Mouse (Mus musculus) forebrain, embryonic 11.5 days (tissue): ENCODE measurements around the gene Asb3. TPM values are rescaled to one million over a fixed set of nuclear protein-coding genes. Genes with fewer than 3 reads are reported as not detected.

ENCODE experiments used
- ATAC-seq: fragments of 200-750 bp; cut with Nextera tagmentation; replicated peaks from 2 replicates; pipeline ENCODE4 v1.8.0; 2017; ENCODE audit warnings: moderate TSS enrichment; ENCODE audit not compliant: low FRiP score
- DNase-seq: peaks from one replicate; pipeline ENCODE4 v3.0.0-alpha.2; 2017; ENCODE audit warnings: low spot score
- H3K27ac ChIP-seq: fragments of 300-500 bp; sonication (generic); 2 replicates; pipeline ENCODE4 v1.5.1; 2014; ENCODE audit warnings: low read depth, low read length
- H3K27me3 ChIP-seq: fragments of 300-500 bp; sonication (generic); 2 replicates; pipeline ENCODE4 v1.6.1; 2014; ENCODE audit warnings: mild to moderate bottlenecking, low read length, mixed read lengths; ENCODE audit not compliant: control insufficient read depth, insufficient read depth
- H3K36me3 ChIP-seq: fragments of 300-500 bp; sonication (generic); 2 replicates; pipeline ENCODE4 v1.6.1; 2014; ENCODE audit warnings: mild to moderate bottlenecking, low read length, moderate library complexity, mixed read lengths; ENCODE audit not compliant: control insufficient read depth, insufficient read depth
- H3K4me1 ChIP-seq: fragments of 300-500 bp; sonication (generic); replicated peaks from 2 replicates; pipeline ENCODE4 v1.6.1; 2014; ENCODE audit warnings: low read length, mixed read lengths; ENCODE audit not compliant: control insufficient read depth, insufficient read depth
- H3K4me2 ChIP-seq: fragments of 300-500 bp; sonication (generic); 2 replicates; pipeline ENCODE4 v1.6.1; 2014; ENCODE audit warnings: low read depth, mild to moderate bottlenecking, low read length, moderate library complexity, mixed read lengths; ENCODE audit not compliant: severe bottlenecking
- H3K4me3 ChIP-seq: fragments of 300-500 bp; sonication (generic); 2 replicates; pipeline ENCODE4 v1.5.1; 2014; ENCODE audit warnings: low read depth, low read length
- H3K9ac ChIP-seq: fragments of 300-500 bp; sonication (generic); 2 replicates; pipeline ENCODE4 v1.6.1; 2014; ENCODE audit warnings: low read length
- H3K9me3 ChIP-seq: fragments of 300-500 bp; sonication (generic); 2 replicates; pipeline ENCODE4 v1.6.1; 2016; ENCODE audit warnings: low read length, mixed read lengths; ENCODE audit not compliant: control insufficient read depth
- WGBS: fragments of 180-500 bp; shearing (Covaris S2); extraction: QIAGEN DNeasy Blood & Tissue Kit; methylation state at CpG from one replicate; pipeline ENCODE4 v1.1.7; 2014; 5-methylcytosine and 5-hydroxymethylcytosine counted together
- polyA plus RNA-seq: library from polyadenylated mRNA; unstranded; fragments of >200 nt; fragmentation: Nextera tagmentation; extraction: Ambion mirVana; gene quantifications from 2 replicates; pipeline ENCODE4 v1.2.1, GENCODE M21; 2014

Gene Asb3
- 30.8 and 31.3 TPM in 2 replicates for polyA plus RNA-seq

GRCm38 (mm10) chr11:30885171-30885871, at the start of gene Asb3, which contains the start of gene Gpr75:
Gene Asb3, plus strand, starts transcription at chr11:30885416.
Gene Gpr75, plus strand, starts transcription at chr11:30885358.
- Histone ChIP-seq H3K4me2 (peak within 1 kb of the TSS; percentile 84), H3K4me3 (peak within 1 kb of the TSS; percentile 44), H3K36me3 (no peaks in the 10 kb centered on the region), H3K9ac (peak within 1 kb of the TSS; percentile 58), H3K27me3 (no peaks in the 10 kb centered on the region), H3K4me1 (no peaks in the 10 kb centered on the region), H3K27ac (no peak within 1 kb of the TSS), H3K9me3 (no peaks in the 10 kb centered on the region)
- WGBS: 3% methylated on average over 41 of the region's 41 CpGs
- DNase-seq (peak; percentile 75), ATAC-seq (peak; percentile 94)

GRCm38 (mm10) chr11:30838793-30839192, 46.4 kb upstream of the Asb3 start:
- H3K4me1 ChIP-seq: no peaks in the 10 kb centered on the region
- H3K27ac ChIP-seq: no peak overlapping the region
- ATAC-seq (no peak), DNase-seq (no peak)
- H3K4me3 ChIP-seq: no peak overlapping the region
- H3K36me3 ChIP-seq: no peaks in the 10 kb centered on the region; the same call in 1 of the 2 replicates
- H3K4me2 ChIP-seq: no peak overlapping the region
- WGBS: 92% methylated on average over 2 of the region's 2 CpGs
- H3K9me3 ChIP-seq: no peaks in the 10 kb centered on the region
- no peak overlapping the region for H3K9ac ChIP-seq
- no peaks in the 10 kb centered on the region for H3K27me3 ChIP-seq

- Histone ChIP-seq H3K4me3 (no peak overlapping the region), H3K27ac (no peak overlapping the region), H3K9ac (no peak overlapping the region), H3K36me3 (no peaks in the 10 kb centered on the region; the same call in 1 of the 2 replicates), H3K4me2 (no peak overlapping the region), H3K9me3 (no peaks in the 10 kb centered on the region), H3K27me3 (no peaks in the 10 kb centered on the region), H3K4me1 (no peaks in the 10 kb centered on the region)
- ATAC-seq (no peak), DNase-seq (no peak)
- WGBS: 88% methylated on average over 1 of the region's 1 CpGs
These were observed 40.9 kb upstream of the Asb3 start for GRCm38 (mm10) chr11:30844355-30844754.

- Histone ChIP-seq H3K4me2 (no peak overlapping the region), H3K4me3 (no peak overlapping the region), H3K9me3 (no peaks in the 10 kb centered on the region), H3K36me3 (peaks cover 7% of the 10 kb centered on the region; the same call in 1 of the 2 replicates), H3K4me1 (no peaks in the 10 kb centered on the region), H3K27me3 (no peaks in the 10 kb centered on the region), H3K9ac (no peak overlapping the region), H3K27ac (no peak overlapping the region)
- DNase-seq (no peak), ATAC-seq (no peak)
These were observed 12.8 kb upstream of the Asb3 start for GRCm38 (mm10) chr11:30872425-30872824.

- 85% methylated on average over 2 of the region's 2 CpGs for WGBS
- Histone ChIP-seq H3K9me3 (no peaks in the 10 kb centered on the region), H3K36me3 (no peaks in the 10 kb centered on the region), H3K27me3 (no peaks in the 10 kb centered on the region), H3K4me2 (no peak overlapping the region), H3K27ac (no peak overlapping the region), H3K9ac (no peak overlapping the region), H3K4me3 (no peak overlapping the region), H3K4me1 (no peaks in the 10 kb centered on the region)
- no peak for DNase-seq
- ATAC-seq: no peak
These were observed 2.9 kb downstream of the Asb3 start for GRCm38 (mm10) chr11:30888153-30888552.

- 86% methylated on average over 1 of the region's 1 CpGs for WGBS
- no peaks in the 10 kb centered on the region for H3K9me3 ChIP-seq
- DNase-seq (no peak), ATAC-seq (no peak)
- H3K4me3 ChIP-seq: no peak overlapping the region
- no peaks in the 10 kb centered on the region for H3K27me3 ChIP-seq
- no peak overlapping the region for H3K27ac ChIP-seq
- no peaks in the 10 kb centered on the region for H3K36me3 ChIP-seq
- no peak overlapping the region for H3K4me2 ChIP-seq
- no peak overlapping the region for H3K9ac ChIP-seq
- no peaks in the 10 kb centered on the region for H3K4me1 ChIP-seq
These were observed 11.0 kb downstream of the Asb3 start for GRCm38 (mm10) chr11:30896201-30896600.

GRCm38 (mm10) chr11:30899312-30899711, 14.1 kb downstream of the Asb3 start:
- H3K4me3 ChIP-seq: no peak overlapping the region
- ATAC-seq (no peak), DNase-seq (no peak)
- H3K36me3 ChIP-seq: no peaks in the 10 kb centered on the region
- no peaks in the 10 kb centered on the region for H3K4me1 ChIP-seq
- H3K27ac ChIP-seq: no peak overlapping the region
- H3K4me2 ChIP-seq: no peak overlapping the region
- no peaks in the 10 kb centered on the region for H3K27me3 ChIP-seq
- no peak overlapping the region for H3K9ac ChIP-seq
- no peaks in the 10 kb centered on the region for H3K9me3 ChIP-seq

- ATAC-seq (no peak), DNase-seq (no peak)
- no peak overlapping the region for H3K4me2 ChIP-seq
- H3K27me3 ChIP-seq: no peaks in the 10 kb centered on the region
- H3K9ac ChIP-seq: no peak overlapping the region
- H3K4me3 ChIP-seq: no peak overlapping the region
- WGBS: 85% methylated on average over 3 of the region's 3 CpGs
- no peaks in the 10 kb centered on the region; the same call in 1 of the 2 replicates for H3K9me3 ChIP-seq
- no peaks in the 10 kb centered on the region for H3K36me3 ChIP-seq
- no peaks in the 10 kb centered on the region for H3K4me1 ChIP-seq
- H3K27ac ChIP-seq: no peak overlapping the region
These were observed 27.1 kb downstream of the Asb3 start for GRCm38 (mm10) chr11:30912311-30912710.

- DNase-seq: no peak
- Histone ChIP-seq H3K9ac (no peak overlapping the region), H3K4me1 (no peaks in the 10 kb centered on the region), H3K9me3 (no peaks in the 10 kb centered on the region), H3K27me3 (no peaks in the 10 kb centered on the region), H3K4me2 (no peak overlapping the region), H3K36me3 (no peaks in the 10 kb centered on the region), H3K4me3 (no peak overlapping the region), H3K27ac (no peak overlapping the region)
- 89% methylated on average over 1 of the region's 1 CpGs for WGBS
- no peak for ATAC-seq
These were observed 35.4 kb downstream of the Asb3 start for GRCm38 (mm10) chr11:30920641-30921040.
